ENCODE assay signal across 21 mouse cellular contexts in the genomic region with DNA sequence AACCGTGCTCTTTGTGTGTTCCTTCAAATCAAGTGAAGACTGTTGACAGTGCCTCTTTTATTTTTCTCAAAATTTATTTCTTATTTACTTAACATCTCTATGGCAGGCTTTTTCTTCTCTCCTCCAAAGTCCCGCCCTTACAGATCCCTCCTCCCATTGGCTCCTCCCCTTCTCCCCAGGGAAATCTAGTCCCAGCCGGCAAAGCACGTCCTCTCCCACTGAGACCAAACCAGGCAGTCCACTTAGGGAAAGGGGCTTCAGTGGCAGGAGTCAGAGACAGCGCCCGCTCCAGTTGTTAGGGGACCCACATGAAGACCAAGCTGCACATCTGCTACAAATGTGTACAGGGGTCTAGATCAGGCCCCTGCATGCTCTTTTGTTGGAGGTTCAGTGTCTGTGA.
DNase-seq lines count a peak whose midpoint lies in the region; TF ChIP-seq lines count a peak whose summit lies in the region.
"Had no signal": no experiment of that assay in that cellular context is flagged by ENCODE, and none has a peak within 500 bp of the region (broad histone marks: within the 10 kb centered on the region; RNA-seq: fewer than 3 reads in every experiment).

No protein-coding gene starts in this region.

- no peaks in the 10 kb centered on the region for H3K4me1 ChIP-seq in lung, adult 2 months (ENCODE audit: control insufficient read depth, insufficient read depth, low read length)
- no peaks in the 10 kb centered on the region; the same call in 1 of the 2 replicates for H3K4me1 ChIP-seq in kidney, adult 2 months (ENCODE audit: control insufficient read depth, insufficient read depth, low read length)
- no peaks in the 10 kb centered on the region for H3K4me1 ChIP-seq in limb, embryonic 10.5 days
- H3K4me1 ChIP-seq: embryonic facial prominence, embryonic 12.5 days; forebrain, embryonic 10.5 days; heart, embryonic 10.5 days; hindbrain, embryonic 13.5 days had no signal

- H3K4me3 ChIP-seq in lung, adult 2 months (replicated peaks; ENCODE audit: extremely low read depth, low read depth, low read length), result no peak overlapping the region
- H3K4me3 ChIP-seq in kidney, adult 2 months (ENCODE audit: insufficient read depth, low read depth, low read length), result no peak overlapping the region
- H3K4me3 ChIP-seq in limb, embryonic 10.5 days, result no peak overlapping the region
- H3K4me3 ChIP-seq: embryonic facial prominence, embryonic 12.5 days; forebrain, embryonic 10.5 days; heart, embryonic 10.5 days; hindbrain, embryonic 13.5 days; left cerebral cortex, adult 2 months; liver, embryonic 12.5 days; lung, embryonic 15.5 days; megakaryocyte, embryonic 14.5 days had no signal

- no peaks in the 10 kb centered on the region for H3K9me3 ChIP-seq in limb, embryonic 10.5 days (replicated peaks)
- H3K9me3 ChIP-seq: embryonic facial prominence, embryonic 12.5 days; forebrain, embryonic 10.5 days; G1E; heart, embryonic 10.5 days; hindbrain, embryonic 13.5 days; liver, embryonic 12.5 days; lung, embryonic 15.5 days; megakaryocyte, embryonic 14.5 days had no signal

- WGBS in lung, adult 2 months, result 71% methylated on average over 6 of the region's 6 CpGs
- WGBS in kidney, adult 2 months, result 78% methylated on average over 6 of the region's 6 CpGs
- WGBS in limb, embryonic 10.5 days, result 65% methylated on average over 6 of the region's 6 CpGs

- peak overlapping the region; percentile 71; the same call in 1 of the 2 replicates for H3K27ac ChIP-seq in kidney, adult 2 months (ENCODE audit: insufficient read depth, low read depth, low read length)
- H3K27ac ChIP-seq in limb, embryonic 10.5 days, result no peak overlapping the region
- H3K27ac ChIP-seq: embryonic facial prominence, embryonic 12.5 days; forebrain, embryonic 10.5 days; heart, embryonic 10.5 days; hindbrain, embryonic 13.5 days; left cerebral cortex, adult 2 months; liver, embryonic 12.5 days; lung, embryonic 15.5 days had no signal

- H3K36me3 ChIP-seq in kidney, adult 2 months (ENCODE audit: control insufficient read depth, insufficient read depth, low read length), result no peaks in the 10 kb centered on the region
- H3K36me3 ChIP-seq in limb, embryonic 10.5 days, result no peaks in the 10 kb centered on the region
- H3K36me3 ChIP-seq: embryonic facial prominence, embryonic 12.5 days; forebrain, embryonic 10.5 days; G1E; heart, embryonic 10.5 days; hindbrain, embryonic 13.5 days; liver, embryonic 12.5 days; lung, embryonic 15.5 days had no signal

- DNase-seq in lung, postnatal 36 days, result peak; percentile 16
- no peak for DNase-seq in lung, adult 2 months
- peak; percentile 39 for DNase-seq in R1 (ENCODE audit: low read depth, low spot score)
- DNase-seq in kidney, adult 2 months, result peak; percentile 68
- peak; percentile 57 to 61 for DNase-seq in kidney, postnatal 25 days
- DNase-seq in gastrocnemius, postnatal 10 days, result no peak
- no peak for DNase-seq in limb, embryonic 10.5 days (ENCODE audit: low spot score)
- DNase-seq: adrenal gland, postnatal 25 days; cerebellum, adult 2 months; gastrocnemius, postnatal 25 days; heart, postnatal 10 days; thymus, postnatal 4 days had no signal

- no peak for TF ChIP-seq CTCF in lung, adult 2 months (IDR thresholded peaks at IDR 0.05; ENCODE audit: insufficient read depth, low read length)
- TF ChIP-seq CTCF in kidney, adult 2 months (conservative IDR thresholded peaks at IDR 0.05; ENCODE audit: insufficient read depth, insufficient read length, low read depth, low read length), result no peak

- H3K27me3 ChIP-seq in kidney, adult 2 months (replicated peaks; ENCODE audit: control insufficient read depth, insufficient read depth, low read length), result no peaks in the 10 kb centered on the region
- H3K27me3 ChIP-seq in limb, embryonic 10.5 days (ENCODE audit: low read depth, poor library complexity, severe bottlenecking), result no peaks in the 10 kb centered on the region
- H3K27me3 ChIP-seq: embryonic facial prominence, embryonic 12.5 days; hindbrain, embryonic 13.5 days; liver, embryonic 12.5 days; lung, embryonic 15.5 days; megakaryocyte, embryonic 14.5 days had no signal

- TF ChIP-seq POLR2A in lung, adult 2 months (IDR thresholded peaks at IDR 0.05; ENCODE audit: borderline replicate concordance, extremely low read depth, low read depth, low read length), result no peak
- TF ChIP-seq POLR2A in kidney, adult 2 months (IDR thresholded peaks at IDR 0.05; ENCODE audit: low read depth, low read length), result no peak

Comparison
In these comparisons a context has a peak if more than half of its experiments do, and no peak if none do; other contexts are left out.
1. DNase-seq: peak in lung, postnatal 36 days (single experiment), R1 (single experiment), kidney, adult 2 months (single experiment) and kidney, postnatal 25 days (2 of 2); none in lung, adult 2 months (single experiment), gastrocnemius, postnatal 10 days (single experiment) and limb, embryonic 10.5 days (single experiment).